Mouse (Mus musculus) heart, postnatal 0 days (tissue): ENCODE measurements around the gene Cwh43. TPM values are rescaled to one million over a fixed set of nuclear protein-coding genes. Genes with fewer than 3 reads are reported as not detected.

Experiments
- ATAC-seq: fragments of 200-750 bp; cut with Nextera tagmentation; 2 replicates; pipeline ENCODE4 v1.8.0; 2017; ENCODE audit warnings: low read depth, moderate number of reproducible peaks, moderate library complexity; ENCODE audit not compliant: insufficient read depth
- DNase-seq: peaks from one replicate; pipeline ENCODE4 v3.0.0-alpha.2; 2016; ENCODE audit warnings: low spot score
- H3K27ac ChIP-seq: fragments of 300-500 bp; sonication (generic); 2 replicates; pipeline ENCODE4 v1.5.1; 2014; ENCODE audit warnings: low read depth, mild to moderate bottlenecking
- H3K27me3 ChIP-seq: fragments of 300-500 bp; sonication (generic); 2 replicates; pipeline ENCODE4 v1.6.1; 2014; ENCODE audit warnings: low read length, mixed read lengths; ENCODE audit not compliant: control insufficient read depth, insufficient read depth
- H3K36me3 ChIP-seq: fragments of 300-500 bp; sonication (generic); replicated peaks from 2 replicates; pipeline ENCODE4 v1.6.1; 2014; ENCODE audit warnings: low read length, mixed read lengths; ENCODE audit not compliant: control insufficient read depth, insufficient read depth
- H3K4me1 ChIP-seq: fragments of 300-500 bp; sonication (generic); 2 replicates; pipeline ENCODE4 v1.6.1; 2014; ENCODE audit warnings: antibody characterized with exemption; ENCODE audit not compliant: control insufficient read depth, insufficient read depth
- H3K4me2 ChIP-seq: fragments of 300-500 bp; sonication (generic); 2 replicates; pipeline ENCODE4 v1.6.1; 2014; ENCODE audit warnings: low read depth, mild to moderate bottlenecking, low read length, moderate library complexity
- H3K4me3 ChIP-seq: fragments of 300-500 bp; sonication (generic); 2 replicates; pipeline ENCODE4 v1.5.1; 2014; ENCODE audit warnings: low read depth, low read length
- H3K9ac ChIP-seq: fragments of 300-500 bp; sonication (generic); replicated peaks from 2 replicates; pipeline ENCODE4 v1.6.1; 2014; ENCODE audit warnings: low read depth, low read length, mixed read lengths
- H3K9me3 ChIP-seq: fragments of 300-500 bp; sonication (generic); replicated peaks from 2 replicates; pipeline ENCODE4 v1.6.1; 2016; ENCODE audit warnings: low read length; ENCODE audit not compliant: control insufficient read depth
- CTCF ChIP-seq: IDR thresholded peaks from 2 replicates; pipeline ENCODE4 v1.5.1; 2016; ENCODE audit warnings: antibody characterized with exemption, control low read depth, low read depth
- EP300 ChIP-seq: IDR thresholded peaks from 2 replicates; pipeline ENCODE4 v1.6.1; 2016; ENCODE audit warnings: antibody characterized with exemption, low read depth
- WGBS: fragments of 180-500 bp; shearing (Covaris S2); extraction: QIAGEN DNeasy Blood & Tissue Kit; methylation state at CpG from one replicate; pipeline ENCODE4 v1.1.7; 2014; 5-methylcytosine and 5-hydroxymethylcytosine counted together
- polyA plus RNA-seq: library from polyadenylated mRNA; unstranded; fragments of >200 nt; fragmentation: Nextera tagmentation; extraction: Ambion mirVana; gene quantifications from 2 replicates; pipeline ENCODE4 v1.2.1, GENCODE M21; 2015
- total RNA-seq: library from RNA; depleted of rRNA; stranded (reverse); fragments of >200 nt; gene quantifications from 2 replicates; pipeline ENCODE4 v1.2.3, GENCODE M21; 2014; ENCODE audit warnings: low replicate concordance

Gene Cwh43
- total and polyA plus RNA-seq, 2 experiments from 2014 or later, result 0.08 TPM; not detected in 1

DNA sequence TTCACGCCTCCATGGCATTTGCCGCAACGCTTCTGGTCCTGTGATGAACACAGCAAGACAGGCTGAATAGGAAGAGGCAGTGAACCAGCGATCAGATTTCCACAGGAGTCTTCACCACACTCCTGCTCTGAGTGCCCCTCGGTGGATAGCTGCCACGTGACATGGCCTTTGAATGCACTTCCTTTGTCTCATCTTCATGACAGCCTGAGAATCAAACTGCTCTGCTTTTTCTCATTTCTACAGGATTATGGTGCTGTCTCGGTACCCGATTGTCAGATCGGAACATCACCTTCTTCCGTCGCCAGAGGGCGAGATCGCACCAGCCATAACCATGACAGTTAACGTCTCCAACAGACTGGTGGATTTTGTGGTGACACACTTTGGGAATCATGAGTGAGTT lies 25.7 kb downstream of the Cwh43 start:
- Histone ChIP-seq H3K9me3 (no peaks in the 10 kb centered on the region), H3K4me1 (no peaks in the 10 kb centered on the region), H3K27ac (no peak overlapping the region), H3K9ac (no peak overlapping the region), H3K4me3 (no peak overlapping the region), H3K4me2 (no peak overlapping the region), H3K27me3 (no peaks in the 10 kb centered on the region), H3K36me3 (no peaks in the 10 kb centered on the region)
- DNase-seq (peak; percentile 55), ATAC-seq (0 out of 2 replicates have a peak, but pooled peaks have one; percentile 58)
- peak; percentile 92 for TF ChIP-seq CTCF
- no peak for TF ChIP-seq EP300
- 22% methylated on average over 14 of the region's 14 CpGs for WGBS

DNA sequence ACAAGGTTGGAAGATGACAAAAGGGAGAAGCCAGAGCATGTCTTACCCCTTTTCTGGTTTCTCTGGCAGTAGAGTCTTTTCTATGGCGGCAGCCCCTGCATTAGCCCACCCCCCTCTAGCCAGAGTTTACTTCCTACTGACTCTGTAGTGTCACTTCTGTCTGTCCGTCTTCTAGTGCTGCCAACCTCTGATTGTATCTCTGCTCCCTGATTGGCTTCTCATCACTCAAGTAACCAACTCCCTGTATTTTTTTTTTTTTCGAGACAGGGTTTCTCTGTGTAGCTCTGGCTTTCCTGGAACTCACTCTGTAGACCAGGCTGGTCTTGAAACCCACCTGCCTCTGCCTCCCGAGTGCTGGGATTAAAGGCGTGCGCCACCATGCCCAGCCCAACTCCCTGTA lies 26.9 kb downstream of the Cwh43 start:
- TF ChIP-seq CTCF (no peak), EP300 (no peak)
- DNase-seq (no peak), ATAC-seq (no peak)
- Histone ChIP-seq H3K36me3 (no peaks in the 10 kb centered on the region), H3K27ac (no peak overlapping the region), H3K9me3 (no peaks in the 10 kb centered on the region), H3K4me2 (no peak overlapping the region), H3K4me3 (no peak overlapping the region), H3K4me1 (no peaks in the 10 kb centered on the region), H3K9ac (no peak overlapping the region), H3K27me3 (no peaks in the 10 kb centered on the region)
- 73% methylated on average over 6 of the region's 6 CpGs for WGBS

DNA sequence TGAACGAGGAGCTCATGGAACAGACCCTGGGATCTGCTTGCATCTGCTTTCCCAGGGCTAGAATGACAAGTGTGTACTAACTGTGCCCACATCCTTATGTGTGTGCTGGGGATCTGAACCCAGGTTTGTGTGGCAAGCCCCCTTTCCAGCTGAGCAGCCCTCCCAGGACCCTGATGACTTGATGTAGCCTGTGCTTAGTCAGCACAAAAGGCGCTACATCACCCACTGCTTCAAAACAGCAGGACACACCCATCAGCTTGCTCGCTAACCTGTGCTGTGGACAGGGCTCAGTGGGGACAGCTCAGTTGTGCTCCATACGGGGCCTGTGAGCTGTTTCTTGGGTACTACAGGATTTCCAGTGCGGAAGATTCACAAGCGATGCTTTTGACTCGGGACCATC lies 28.9 kb downstream of the Cwh43 start:
- no peak overlapping the region for H3K4me3 ChIP-seq
- no peak overlapping the region for H3K4me2 ChIP-seq
- ATAC-seq (no peak), DNase-seq (no peak)
- H3K9me3 ChIP-seq, result no peaks in the 10 kb centered on the region
- TF ChIP-seq CTCF (no peak), EP300 (no peak)
- H3K27me3 ChIP-seq, result no peaks in the 10 kb centered on the region
- no peak overlapping the region for H3K27ac ChIP-seq
- WGBS, result 80% methylated on average over 7 of the region's 7 CpGs
- no peaks in the 10 kb centered on the region for H3K36me3 ChIP-seq
- H3K4me1 ChIP-seq, result no peaks in the 10 kb centered on the region
- H3K9ac ChIP-seq, result no peak overlapping the region

DNA sequence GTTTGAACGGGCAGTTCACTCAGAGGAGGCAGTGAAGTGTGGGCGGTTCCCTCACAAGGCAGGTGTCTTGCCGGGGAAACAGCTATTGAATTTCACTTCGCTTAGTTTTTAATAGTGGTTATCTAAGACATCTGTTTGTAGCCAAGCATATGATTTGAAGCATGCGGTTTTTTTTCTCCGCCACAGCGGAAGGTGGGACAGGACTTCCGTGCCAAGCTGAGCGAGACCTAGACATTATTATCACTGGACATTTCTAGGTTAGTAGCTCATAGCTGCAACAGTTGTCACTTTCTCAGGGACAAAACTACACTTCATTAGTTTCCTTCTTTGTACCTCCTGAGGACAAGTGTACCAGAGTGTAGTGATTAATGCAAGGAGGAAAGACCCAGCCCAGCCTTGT lies 36.3 kb downstream of the Cwh43 start:
- H3K36me3 ChIP-seq, result no peaks in the 10 kb centered on the region
- H3K9me3 ChIP-seq, result no peaks in the 10 kb centered on the region
- 80% methylated on average over 9 of the region's 9 CpGs for WGBS
- H3K4me1 ChIP-seq, result no peaks in the 10 kb centered on the region
- H3K4me2 ChIP-seq, result no peak overlapping the region
- TF ChIP-seq CTCF (no peak), EP300 (no peak)
- DNase-seq (no peak), ATAC-seq (no peak)
- no peak overlapping the region for H3K27ac ChIP-seq
- no peak overlapping the region for H3K9ac ChIP-seq
- no peaks in the 10 kb centered on the region for H3K27me3 ChIP-seq
- no peak overlapping the region for H3K4me3 ChIP-seq

DNA sequence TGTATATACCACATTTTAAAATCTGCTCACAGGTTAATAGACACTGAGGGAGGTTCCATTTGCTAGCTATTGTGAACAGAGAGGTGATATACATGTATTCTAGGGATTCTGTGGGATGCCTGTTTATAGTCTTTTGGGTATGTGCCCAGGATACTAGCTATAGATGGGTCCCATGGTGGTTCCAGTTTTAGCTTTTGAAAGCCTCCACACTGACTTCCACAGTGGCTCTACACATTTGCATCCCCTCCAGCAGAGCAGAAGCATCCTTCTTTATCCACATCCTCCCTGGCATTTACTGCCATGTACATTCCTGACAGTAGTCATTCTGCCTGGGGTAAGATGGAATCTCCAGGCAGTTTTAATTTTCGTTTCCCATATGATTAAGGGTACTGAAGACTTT lies 44.4 kb downstream of the Cwh43 start:
- TF ChIP-seq EP300, result no peak
- no peak for TF ChIP-seq CTCF
- DNase-seq, result no peak
- H3K9me3 ChIP-seq, result no peaks in the 10 kb centered on the region
- H3K4me2 ChIP-seq, result no peak overlapping the region
- WGBS, result 60% methylated on average over 1 of the region's 1 CpGs
- H3K9ac ChIP-seq, result no peak overlapping the region
- H3K4me3 ChIP-seq, result no peak overlapping the region
- no peaks in the 10 kb centered on the region for H3K27me3 ChIP-seq
- no peaks in the 10 kb centered on the region for H3K36me3 ChIP-seq
- ATAC-seq, result no peak
- no peaks in the 10 kb centered on the region for H3K4me1 ChIP-seq
- no peak overlapping the region for H3K27ac ChIP-seq

DNA sequence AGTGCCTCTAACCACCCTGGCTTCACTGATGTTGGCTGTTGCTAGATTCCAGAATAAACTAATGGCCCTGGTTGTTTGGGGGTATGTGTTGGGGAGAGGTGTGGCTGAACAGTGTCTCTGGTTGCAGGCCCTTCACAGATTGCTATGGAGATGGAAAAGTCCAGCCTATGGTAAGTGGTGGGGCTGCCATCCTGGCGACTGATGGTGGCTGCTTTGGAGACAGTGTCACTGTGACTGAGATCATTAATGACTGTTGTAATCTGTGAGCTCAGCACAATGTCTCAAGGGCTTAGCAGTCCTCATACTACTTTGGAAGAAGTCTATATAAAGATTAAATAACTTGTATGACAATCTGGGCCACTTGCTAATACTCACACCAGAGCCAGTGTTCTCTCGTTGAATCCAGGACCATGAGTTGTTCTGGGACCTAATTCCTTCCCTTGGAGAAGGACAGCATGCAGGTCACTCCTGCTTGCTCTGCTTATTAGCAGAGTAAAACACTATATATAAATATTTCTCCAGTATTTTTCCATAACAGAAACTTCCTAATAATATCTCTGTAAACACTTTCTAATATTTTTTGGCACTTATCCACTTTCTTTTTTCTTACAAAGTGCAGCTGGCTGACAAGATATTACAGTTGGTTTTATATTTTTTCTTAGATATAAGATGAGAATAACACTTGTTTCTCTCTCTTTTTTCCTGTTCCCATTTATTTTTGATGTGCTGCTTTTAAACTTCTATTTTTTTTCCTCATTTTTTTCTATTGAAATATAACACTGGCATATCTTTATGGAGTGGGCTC lies 48.8 kb downstream of the Cwh43 start:
- no peak overlapping the region for H3K9ac ChIP-seq
- no peak for ATAC-seq
- DNase-seq, result no peak
- no peak overlapping the region for H3K27ac ChIP-seq
- no peaks in the 10 kb centered on the region for H3K36me3 ChIP-seq
- no peaks in the 10 kb centered on the region for H3K9me3 ChIP-seq
- H3K4me3 ChIP-seq, result no peak overlapping the region
- no peaks in the 10 kb centered on the region for H3K27me3 ChIP-seq
- WGBS, result 71% methylated on average over 2 of the region's 2 CpGs
- H3K4me1 ChIP-seq, result no peaks in the 10 kb centered on the region
- TF ChIP-seq EP300, result no peak
- no peak for TF ChIP-seq CTCF
- H3K4me2 ChIP-seq, result no peak overlapping the region
